Mouse (Mus musculus) kidney, postnatal 4 days (tissue): ENCODE results near the gene Dnaaf2.
"Not testable (repeated sequence)": the region's sequence is repeated elsewhere in the genome, so short reads cannot be mapped to it uniquely, and the experiment has no call there.

Experiments
- DNase-seq, 2 experiments: peaks; one replicate each; pipeline ENCODE4 v3.0.0; 2021; ENCODE audit warnings: mixed read lengths in 2 of 2

Gene Dnaaf2

GRCm38 (mm10) chr12:69197378-69198163 lies 658 bp downstream of the Dnaaf2 start:
- peak; percentile 71 to 81 for DNase-seq

GRCm38 (mm10) chr12:69196444-69197377 lies 1.5 kb downstream of the Dnaaf2 start, which contains the start of gene Gm49383:
Gm49383 (minus strand) TSS chr12:69197104.
- DNase-seq = peak; percentile 79 to 86

- no peak for DNase-seq
Measured at GRCm38 (mm10) chr12:69192637-69193036, 5.6 kb downstream of the Dnaaf2 start.

GRCm38 (mm10) chr12:69191396-69191795 lies 6.8 kb downstream of the Dnaaf2 start:
- no peak for DNase-seq

- no peak for DNase-seq
Measured at GRCm38 (mm10) chr12:69190522-69190921, 7.7 kb downstream of the Dnaaf2 start.

GRCm38 (mm10) chr12:69190074-69190473 lies 8.2 kb downstream of the Dnaaf2 start:
- no peak for DNase-seq

GRCm38 (mm10) chr12:69186811-69187471 lies 11.3 kb downstream of the Dnaaf2 start:
- DNase-seq = peak in 1 of 2 experiments; percentile 10

GRCm38 (mm10) chr12:69185371-69185770 lies 12.9 kb downstream of the Dnaaf2 start:
- no peak for DNase-seq

GRCm38 (mm10) chr12:69184342-69185295 lies 13.6 kb downstream of the Dnaaf2 start:
- peak; percentile 68 to 80 for DNase-seq

GRCm38 (mm10) chr12:69183583-69184308 lies 14.5 kb downstream of the Dnaaf2 start, which contains the start of the genes Rpl36al and Mgat2:
Rpl36al (minus strand) TSS chr12:69184083.
Mgat2 (plus strand) TSS chr12:69184157.
- peak; percentile 100 for DNase-seq

- no peak for DNase-seq
Measured at GRCm38 (mm10) chr12:69181800-69182199, 16.4 kb downstream of the Dnaaf2 start.

- DNase-seq = peak in 1 of 2 experiments; percentile 31
Measured at GRCm38 (mm10) chr12:69179371-69179770, 18.9 kb downstream of the Dnaaf2 start.

GRCm38 (mm10) chr12:69177526-69177925 lies 20.7 kb downstream of the Dnaaf2 start:
- DNase-seq = no peak

- no peak for DNase-seq
Measured at GRCm38 (mm10) chr12:69175975-69176374, 22.3 kb downstream of the Dnaaf2 start.

- no peak for DNase-seq
Measured at GRCm38 (mm10) chr12:69171307-69171706, 26.9 kb downstream of the Dnaaf2 start.

GRCm38 (mm10) chr12:69168461-69169106 lies 29.6 kb downstream of the Dnaaf2 start, which contains the start of gene Lrr1:
Lrr1 (plus strand) TSS chr12:69168814.
- peak; percentile 91 to 93 for DNase-seq

- no peak for DNase-seq
Measured at GRCm38 (mm10) chr12:69167656-69168460, 30.4 kb downstream of the Dnaaf2 start.

GRCm38 (mm10) chr12:69166861-69167581 lies 31.2 kb downstream of the Dnaaf2 start:
- DNase-seq = not testable (repeated sequence)

GRCm38 (mm10) chr12:69164904-69165303 lies 33.3 kb downstream of the Dnaaf2 start:
- no peak for DNase-seq
